Mouse (Mus musculus) brain, adult 2 months (tissue): ENCODE measurements around the gene Ufl1.
"Not testable (repeated sequence)": the region's sequence is repeated elsewhere in the genome, so short reads cannot be mapped to it uniquely, and the experiment has no call there.

Experiments used
- DNase-seq: peaks from one replicate; pipeline ENCODE4 v3.0.0; 2011; ENCODE audit warnings: low read depth, low spot score

Ufl1 gene

DNA sequence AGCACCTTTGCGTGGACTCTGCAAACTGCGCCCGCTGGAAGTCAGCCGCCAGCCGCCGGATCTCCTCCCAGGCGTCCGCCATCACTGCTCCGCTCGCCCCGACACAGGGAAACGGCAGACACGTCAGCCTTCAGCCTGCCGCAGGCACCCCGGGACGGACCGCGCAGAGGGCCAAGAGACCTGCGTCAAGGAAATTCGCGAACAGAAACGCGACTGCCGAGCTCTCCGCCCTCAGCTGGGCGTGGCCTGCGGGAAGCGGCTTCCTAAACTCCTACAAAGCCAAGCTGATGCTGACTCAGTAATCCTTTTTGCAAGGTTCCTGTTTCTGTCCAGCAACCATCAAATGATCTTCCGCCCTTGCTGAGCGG lies at the start of gene Ufl1:
TSS of gene Ufl1 (minus strand) at position 151 of the 368 bp plus-strand sequence.
- DNase-seq: peak; percentile 99

DNA sequence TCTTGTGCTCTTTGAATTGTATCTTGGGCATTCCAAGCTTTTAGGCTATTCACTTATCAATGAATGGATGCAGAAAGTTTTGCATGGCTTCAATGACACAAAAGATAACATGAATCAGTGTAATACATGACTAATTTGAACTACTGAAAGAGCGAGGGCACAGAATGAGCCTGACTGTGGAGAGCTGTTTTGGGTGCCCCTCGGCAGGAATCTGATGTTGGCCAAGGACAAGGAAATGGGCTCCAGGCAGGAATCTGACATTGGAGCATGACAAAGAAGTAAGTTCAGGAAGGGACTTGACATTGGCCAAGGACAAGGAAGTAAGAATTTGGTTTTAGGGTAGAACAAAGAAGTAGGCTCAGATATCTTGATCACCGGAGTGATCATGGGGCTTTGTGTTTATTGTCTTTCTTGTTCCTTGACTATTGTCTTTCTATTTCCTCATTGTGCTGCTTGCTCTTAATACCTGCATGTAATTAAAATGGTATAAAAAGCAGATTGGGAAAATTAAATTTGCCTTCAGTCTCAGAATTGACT lies 44.1 kb upstream of the Ufl1 start:
- no peak for DNase-seq

DNA sequence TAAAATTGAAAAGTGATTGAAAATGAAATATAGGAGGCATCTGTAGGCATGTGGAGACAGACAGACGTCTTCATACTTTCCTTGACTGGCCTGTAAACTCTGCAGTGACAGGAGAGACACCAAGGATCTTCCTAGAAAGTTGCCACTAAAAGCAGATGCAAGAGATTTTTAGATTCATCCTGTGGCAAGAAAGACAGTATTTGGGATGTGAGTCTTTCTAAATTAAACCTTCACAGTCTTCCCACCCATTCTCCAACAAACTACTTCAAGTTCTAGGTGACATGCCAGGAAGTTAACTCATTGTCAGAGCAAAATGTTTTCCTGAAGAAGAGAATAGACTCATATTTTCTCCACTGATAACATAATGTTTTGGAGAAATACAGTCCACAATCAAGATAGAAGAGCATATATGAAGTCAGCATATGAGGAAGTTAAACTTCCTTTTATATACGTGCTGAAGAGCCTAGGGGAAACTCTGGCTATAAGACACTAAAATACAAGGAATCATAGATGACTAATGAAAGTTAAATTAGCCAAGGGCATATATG lies 41.1 kb upstream of the Ufl1 start:
- peak; percentile 53 for DNase-seq

GRCm38 (mm10) chr4:25313767-25314166 lies 32.1 kb upstream of the Ufl1 start:
- peak; percentile 56 for DNase-seq

GRCm38 (mm10) chr4:25285002-25285401 lies 3.4 kb upstream of the Ufl1 start:
- not testable (repeated sequence) for DNase-seq

GRCm38 (mm10) chr4:25280938-25281670 lies 517 bp downstream of the Ufl1 start:
- DNase-seq: peak; percentile 90

DNA sequence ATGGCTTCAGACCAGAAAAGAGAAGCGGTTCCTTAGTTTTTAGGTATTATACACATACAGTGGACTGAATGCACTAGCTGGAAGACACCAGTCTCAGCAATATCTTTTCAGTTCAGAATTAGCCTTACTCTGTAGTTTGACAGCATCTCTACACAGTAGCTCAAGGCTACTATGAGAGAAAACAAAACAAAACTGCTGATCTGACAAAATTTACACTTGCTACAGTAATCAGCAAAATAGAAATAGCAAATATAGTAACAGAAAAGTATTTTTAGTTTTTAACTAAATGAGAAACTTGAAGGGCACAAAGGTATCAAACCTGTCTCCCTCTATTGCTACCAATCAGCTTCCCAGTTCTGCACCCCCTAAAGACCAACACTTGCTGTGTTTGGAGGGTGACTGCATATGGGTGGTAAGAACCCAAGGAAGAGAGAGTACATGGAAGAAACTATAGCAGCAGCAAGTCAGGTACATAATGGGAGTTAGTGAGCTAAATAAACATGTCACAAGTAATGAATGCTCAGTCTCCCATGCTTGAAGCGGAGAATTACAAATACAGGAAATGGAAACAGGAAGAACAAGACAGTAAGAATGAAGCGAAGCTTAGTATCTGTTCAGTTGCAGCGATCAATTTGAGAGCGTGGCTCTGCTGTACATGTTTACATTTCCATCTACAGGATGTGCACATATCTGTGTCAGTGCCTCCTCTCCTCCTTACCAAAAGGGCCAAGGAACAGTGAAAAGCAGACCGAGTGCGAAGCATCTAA lies 8.6 kb downstream of the Ufl1 start:
- no peak for DNase-seq

GRCm38 (mm10) chr4:25271926-25272325 lies 9.7 kb downstream of the Ufl1 start:
- DNase-seq: no peak

DNA sequence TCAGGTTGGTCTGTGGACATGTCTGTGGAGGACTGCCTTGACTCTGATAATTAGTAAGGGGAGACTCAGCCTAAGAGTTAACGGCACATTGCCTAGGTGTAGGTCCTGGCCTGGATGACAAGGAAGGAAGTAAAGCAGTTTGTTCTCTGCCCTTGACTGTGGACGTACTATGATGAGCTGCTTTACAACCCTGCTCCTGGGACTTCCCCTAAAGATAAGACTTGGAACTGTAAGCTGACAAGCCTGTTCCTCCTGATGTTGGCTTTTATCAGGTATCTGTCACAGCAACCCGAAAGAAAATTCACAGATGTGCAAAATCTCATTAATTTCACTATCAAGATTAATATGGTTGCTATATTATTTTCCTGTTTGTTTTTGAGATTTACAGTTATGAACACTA lies 14.5 kb downstream of the Ufl1 start:
- no peak for DNase-seq

DNA sequence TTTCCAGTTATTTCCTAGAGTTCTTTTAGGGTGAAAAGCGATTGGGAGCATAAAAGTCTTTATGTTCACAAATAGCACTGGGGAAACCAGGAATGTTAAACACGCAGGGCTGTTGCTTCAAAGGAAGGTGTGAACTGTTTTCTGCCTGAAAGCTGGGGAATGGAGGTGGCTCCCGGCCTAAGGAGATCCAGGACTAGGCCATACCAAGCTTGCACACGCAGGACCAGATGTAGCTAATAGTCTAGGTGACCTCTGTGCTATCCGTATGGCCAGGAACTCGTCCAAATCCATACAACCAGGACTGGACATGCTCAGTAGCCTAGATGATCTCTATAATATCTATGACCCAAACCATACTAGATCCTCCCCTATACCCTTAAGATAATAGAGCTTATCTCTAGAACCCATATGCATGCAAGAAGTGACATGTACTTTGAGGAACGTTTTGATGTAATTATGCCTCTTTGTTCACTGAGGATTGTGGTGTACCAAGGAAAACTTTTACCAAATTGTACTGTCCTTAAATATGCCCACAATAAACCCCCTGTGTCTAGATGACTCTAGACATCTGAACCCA lies 23.7 kb downstream of the Ufl1 start:
- no peak for DNase-seq

DNA sequence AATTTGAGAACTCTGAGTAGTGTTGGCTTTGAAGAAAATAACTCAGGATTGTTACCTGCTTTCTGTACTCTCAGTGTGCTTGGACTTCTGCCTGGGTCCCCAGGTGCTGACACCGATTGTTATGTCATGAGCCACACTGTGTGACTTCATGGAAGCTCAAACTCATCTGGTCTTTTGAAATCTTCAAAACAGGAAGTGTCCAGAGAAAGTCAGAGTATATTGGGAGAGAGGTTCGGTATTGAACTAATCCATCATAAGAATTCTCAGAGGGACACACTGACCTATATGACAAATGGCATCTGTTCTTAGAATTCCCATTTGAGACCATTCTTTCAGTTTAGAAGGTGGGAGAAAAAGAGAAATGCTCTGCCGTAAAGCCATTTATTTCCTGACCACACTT lies 38.8 kb downstream of the Ufl1 start, which contains the start of gene Fhl5:
TSS of gene Fhl5 (minus strand) at position 101 of the 400 bp plus-strand sequence.
- DNase-seq: no peak

- DNase-seq: not testable (repeated sequence)
Measured at GRCm38 (mm10) chr4:25235663-25236062, 46.0 kb downstream of the Ufl1 start.

DNA sequence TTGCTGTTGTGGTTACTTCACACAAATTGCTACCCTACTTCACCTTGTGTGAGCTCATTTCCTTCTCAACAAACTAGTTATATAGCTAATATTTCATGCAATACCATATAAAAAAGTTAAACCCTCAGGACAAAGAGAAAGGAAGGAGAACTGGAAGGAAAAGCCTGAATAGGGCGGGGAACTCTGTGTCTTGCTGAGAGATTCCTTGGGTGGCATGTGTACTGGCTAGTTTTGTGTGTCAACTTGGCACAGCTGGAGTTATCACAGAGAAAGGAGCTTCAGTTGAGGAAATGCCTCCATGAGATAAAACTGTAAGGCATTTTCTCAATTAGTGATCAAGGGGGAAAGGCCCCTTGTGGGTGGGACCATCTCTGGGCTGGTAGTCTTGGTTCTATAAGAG lies 47.9 kb downstream of the Ufl1 start:
- not testable (repeated sequence) for DNase-seq

- DNase-seq: no peak
Measured at GRCm38 (mm10) chr4:25232546-25232945, 49.1 kb downstream of the Ufl1 start.

- DNase-seq: no peak
Measured at GRCm38 (mm10) chr4:25227527-25227926, 54.1 kb downstream of the Ufl1 start.

- DNase-seq: peak; percentile 27
Measured at GRCm38 (mm10) chr4:25221927-25222326, 59.7 kb downstream of the Ufl1 start.

- DNase-seq: peak; percentile 42
Measured at GRCm38 (mm10) chr4:25213451-25213850, 68.2 kb downstream of the Ufl1 start.

- no peak for DNase-seq
Measured at GRCm38 (mm10) chr4:25206166-25206565, 75.5 kb downstream of the Ufl1 start.
